Mouse (Mus musculus): ENCODE data around the gene Scd2.

DNA sequence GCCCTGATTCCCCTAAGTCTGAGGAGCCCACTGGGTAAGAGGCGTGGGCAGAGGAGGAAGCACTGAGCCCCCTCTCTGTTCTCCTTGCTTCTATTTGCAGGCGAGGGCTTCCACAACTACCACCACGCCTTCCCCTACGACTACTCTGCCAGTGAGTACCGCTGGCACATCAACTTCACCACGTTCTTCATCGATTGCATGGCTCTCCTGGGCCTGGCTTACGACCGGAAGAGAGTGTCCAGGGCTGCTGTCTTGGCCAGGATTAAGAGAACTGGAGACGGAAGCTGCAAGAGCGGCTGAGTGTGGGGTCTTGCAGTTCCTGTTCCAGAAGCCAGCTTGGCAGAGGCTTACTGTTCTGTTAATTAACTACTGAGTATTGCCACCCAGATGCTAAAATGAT, 9.4 kb downstream of the Scd2 start:
- TF ChIP-seq CTCF (IDR thresholded peaks at IDR 0.05; ENCODE audit: borderline replicate concordance, insufficient read depth, low read length) (no peak), POLR2A (IDR thresholded peaks at IDR 0.05; ENCODE audit: low read depth, low read length) (no peak)
